Mouse (Mus musculus): Measurements from ENCODE around the gene Nufip2. TPM values are rescaled to one million over a fixed set of nuclear protein-coding genes. Genes with fewer than 3 reads are reported as not detected.

The Nufip2 gene
- polyA plus RNA-seq, 1 experiment from 2014 or later: 4.1 TPM

DNA sequence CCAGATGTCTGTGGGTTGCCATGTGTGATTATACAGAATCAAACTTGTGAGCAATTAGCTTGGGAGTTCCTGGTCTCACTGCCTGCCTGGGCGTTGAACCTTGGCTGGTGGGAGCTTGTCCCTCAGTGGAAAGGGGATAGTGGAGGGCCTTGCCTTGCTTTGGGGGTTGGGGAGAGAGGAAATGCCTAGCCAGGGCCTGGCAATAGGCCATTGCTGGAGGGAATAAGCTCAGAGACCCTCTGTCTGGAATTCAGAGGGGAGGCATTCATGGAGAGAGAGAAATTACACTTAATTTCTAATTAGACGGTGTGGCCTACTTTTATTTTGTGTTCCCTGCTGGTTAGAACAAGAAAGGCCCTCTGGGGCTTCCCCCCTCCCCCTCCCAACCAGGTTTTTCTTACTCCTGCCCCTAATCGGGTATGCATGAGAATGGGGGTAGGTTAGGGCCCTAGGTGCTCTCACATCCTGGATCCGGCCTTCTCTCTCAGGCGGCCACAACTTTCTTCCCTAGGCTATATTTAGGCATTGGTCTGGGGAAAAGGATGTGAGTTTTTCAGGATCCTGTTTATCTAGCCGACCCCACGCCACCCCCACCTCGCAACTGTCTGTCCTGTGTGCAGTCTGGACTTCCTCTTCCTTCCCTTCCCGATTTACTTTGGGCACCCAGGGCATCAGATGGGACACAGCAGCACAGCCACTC lies 89.9 kb downstream of the Nufip2 start:
- no peak for DNase-seq (ENCODE audit: low spot score)
- Histone ChIP-seq H3K27me3 (replicated peaks; ENCODE audit: insufficient read depth, low read length) (no peaks in the 10 kb centered on the region), H3K27ac (ENCODE audit: low read length) (peak overlapping the region; percentile 64), H3K4me3 (ENCODE audit: low read depth, low read length) (no peak overlapping the region), H3K4me1 (ENCODE audit: insufficient read depth, low read depth, low read length) (peaks cover 10% of the 10 kb centered on the region; the same call in 1 of the 2 replicates), H3K36me3 (ENCODE audit: insufficient read depth, low read length) (no peaks in the 10 kb centered on the region; the same call in 1 of the 2 replicates), H3K9me3 (ENCODE audit: low read length) (no peaks in the 10 kb centered on the region), H3K4me2 (replicated peaks; ENCODE audit: low read depth, low read length) (no peak overlapping the region), H3K9ac (replicated peaks; ENCODE audit: low read depth) (no peak overlapping the region)
- WGBS: 46% methylated on average over 9 of the region's 9 CpGs
- TF ChIP-seq CTCF (IDR thresholded peaks at IDR 0.05): no peak
- TF ChIP-seq EP300 (IDR thresholded peaks at IDR 0.05): peak; percentile 70
- ATAC-seq: peak; percentile 56; the same call in 1 of the 2 replicates

DNA sequence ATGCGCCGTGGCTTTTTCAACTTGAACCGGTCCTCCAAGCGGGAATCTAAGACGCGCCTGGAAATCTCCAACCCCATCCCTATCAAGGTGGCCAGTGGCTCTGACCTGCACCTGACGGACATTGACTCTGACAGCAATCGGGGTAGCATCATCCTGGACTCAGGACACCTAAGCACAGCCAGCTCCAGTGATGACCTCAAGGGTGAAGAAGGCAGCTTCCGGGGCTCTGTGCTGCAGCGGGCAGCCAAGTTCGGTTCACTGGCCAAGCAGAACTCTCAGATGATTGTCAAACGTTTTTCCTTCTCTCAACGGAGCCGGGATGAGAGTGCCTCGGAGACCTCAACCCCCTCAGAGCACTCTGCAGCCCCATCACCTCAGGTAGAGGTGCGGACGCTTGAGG lies 91.5 kb downstream of the Nufip2 start:
- no peak for ATAC-seq
- H3K4me1 ChIP-seq (ENCODE audit: insufficient read depth, low read depth, low read length): peaks cover 25% of the 10 kb centered on the region; the same call in 1 of the 2 replicates
- no peaks in the 10 kb centered on the region for H3K27me3 ChIP-seq (replicated peaks; ENCODE audit: insufficient read depth, low read length)
- 86% methylated on average over 17 of the region's 17 CpGs for WGBS
- no peaks in the 10 kb centered on the region; the same call in 1 of the 2 replicates for H3K36me3 ChIP-seq (ENCODE audit: insufficient read depth, low read length)
- H3K4me3 ChIP-seq (ENCODE audit: low read depth, low read length): no peak overlapping the region
- H3K9ac ChIP-seq (replicated peaks; ENCODE audit: low read depth): no peak overlapping the region
- H3K4me2 ChIP-seq (replicated peaks; ENCODE audit: low read depth, low read length): no peak overlapping the region
- no peaks in the 10 kb centered on the region for H3K9me3 ChIP-seq (ENCODE audit: low read length)
- TF ChIP-seq EP300 (IDR thresholded peaks at IDR 0.05): no peak
- TF ChIP-seq CTCF (IDR thresholded peaks at IDR 0.05): no peak
- DNase-seq (ENCODE audit: low spot score): no peak
- no peak overlapping the region for H3K27ac ChIP-seq (ENCODE audit: low read length)

DNA sequence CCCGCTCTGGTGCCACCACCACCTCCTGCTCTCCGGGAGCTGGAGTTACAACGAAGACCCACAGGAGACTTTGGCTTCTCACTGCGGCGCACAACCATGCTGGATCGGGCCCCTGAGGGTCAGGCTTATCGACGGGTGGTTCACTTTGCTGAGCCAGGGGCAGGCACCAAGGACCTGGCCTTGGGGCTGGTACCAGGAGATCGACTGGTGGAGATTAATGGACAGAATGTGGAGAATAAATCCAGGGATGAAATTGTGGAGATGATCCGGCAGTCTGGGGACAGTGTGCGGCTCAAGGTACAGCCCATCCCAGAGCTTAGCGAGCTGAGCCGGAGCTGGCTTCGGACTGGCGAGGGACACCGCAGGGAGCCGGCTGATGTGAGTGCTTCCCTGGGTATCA lies 92.0 kb downstream of the Nufip2 start:
- no peak overlapping the region for H3K27ac ChIP-seq (ENCODE audit: low read length)
- TF ChIP-seq EP300 (IDR thresholded peaks at IDR 0.05) (no peak), CTCF (IDR thresholded peaks at IDR 0.05) (no peak)
- H3K9ac ChIP-seq (replicated peaks; ENCODE audit: low read depth): no peak overlapping the region
- DNase-seq (ENCODE audit: low spot score): no peak
- no peaks in the 10 kb centered on the region for H3K9me3 ChIP-seq (ENCODE audit: low read length)
- no peak overlapping the region for H3K4me3 ChIP-seq (ENCODE audit: low read depth, low read length)
- no peaks in the 10 kb centered on the region for H3K27me3 ChIP-seq (replicated peaks; ENCODE audit: insufficient read depth, low read length)
- no peaks in the 10 kb centered on the region; the same call in 1 of the 2 replicates for H3K36me3 ChIP-seq (ENCODE audit: insufficient read depth, low read length)
- WGBS: 92% methylated on average over 17 of the region's 17 CpGs
- H3K4me2 ChIP-seq (replicated peaks; ENCODE audit: low read depth, low read length): no peak overlapping the region
- no peak for ATAC-seq
- H3K4me1 ChIP-seq (ENCODE audit: insufficient read depth, low read depth, low read length): peaks cover 26% of the 10 kb centered on the region; the same call in 1 of the 2 replicates

DNA sequence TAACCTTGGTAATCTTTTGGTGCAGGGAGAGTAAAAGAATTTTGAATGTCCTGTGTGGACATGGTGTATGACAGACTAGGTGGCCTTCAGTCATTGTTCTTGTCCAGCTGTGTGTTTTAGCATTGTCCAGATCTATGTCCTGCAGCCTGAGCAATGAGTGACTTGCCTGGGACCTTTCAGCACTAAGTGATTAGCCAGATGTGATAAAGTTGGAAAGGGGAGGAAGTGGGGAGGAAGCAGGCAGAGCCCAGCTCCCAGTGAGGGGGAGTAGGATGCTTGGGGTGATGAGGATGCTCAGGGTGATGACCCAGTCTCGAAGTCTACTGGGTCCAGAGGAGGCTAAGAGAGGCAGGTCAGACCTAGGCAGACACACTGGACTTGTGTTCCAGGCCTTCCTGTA lies 93.3 kb downstream of the Nufip2 start:
- H3K9me3 ChIP-seq (ENCODE audit: low read length): no peaks in the 10 kb centered on the region
- no peak for ATAC-seq
- no peak for DNase-seq (ENCODE audit: low spot score)
- H3K4me3 ChIP-seq (ENCODE audit: low read depth, low read length): no peak overlapping the region
- TF ChIP-seq CTCF (IDR thresholded peaks at IDR 0.05) (no peak), EP300 (IDR thresholded peaks at IDR 0.05) (no peak)
- no peaks in the 10 kb centered on the region; the same call in none of the 2 replicates for H3K36me3 ChIP-seq (ENCODE audit: insufficient read depth, low read length)
- peaks cover 29% of the 10 kb centered on the region; the same call in 1 of the 2 replicates for H3K4me1 ChIP-seq (ENCODE audit: insufficient read depth, low read depth, low read length)
- no peaks in the 10 kb centered on the region for H3K27me3 ChIP-seq (replicated peaks; ENCODE audit: insufficient read depth, low read length)
- no peak overlapping the region for H3K9ac ChIP-seq (replicated peaks; ENCODE audit: low read depth)
- H3K27ac ChIP-seq (ENCODE audit: low read length): no peak overlapping the region
- H3K4me2 ChIP-seq (replicated peaks; ENCODE audit: low read depth, low read length): no peak overlapping the region
- 42% methylated on average over 1 of the region's 1 CpGs for WGBS

DNA sequence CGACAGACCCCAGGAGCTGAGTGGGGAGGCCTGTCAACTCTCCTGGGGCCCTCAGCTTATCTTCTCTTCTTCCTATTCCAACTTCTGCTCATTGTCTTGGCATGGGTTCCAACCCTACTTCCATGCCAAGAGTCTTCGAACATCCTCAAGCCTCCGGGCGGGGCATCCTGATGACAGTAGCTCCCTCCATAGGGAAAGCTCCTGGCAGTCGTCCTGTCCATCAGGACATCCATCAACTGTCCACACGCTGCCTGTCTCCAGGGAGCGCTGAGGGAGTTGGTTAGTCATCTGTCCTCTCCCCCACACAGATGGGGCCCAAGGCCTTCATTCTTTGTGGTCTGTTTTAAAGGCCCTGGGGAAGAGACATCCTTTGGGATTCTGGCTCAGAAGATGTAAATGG lies 95.1 kb downstream of the Nufip2 start:
- no peak for ATAC-seq
- DNase-seq (ENCODE audit: low spot score): peak; percentile 54
- no peak overlapping the region for H3K4me3 ChIP-seq (ENCODE audit: low read depth, low read length)
- H3K36me3 ChIP-seq (ENCODE audit: insufficient read depth, low read length): no peaks in the 10 kb centered on the region; the same call in none of the 2 replicates
- no peaks in the 10 kb centered on the region for H3K27me3 ChIP-seq (replicated peaks; ENCODE audit: insufficient read depth, low read length)
- H3K4me2 ChIP-seq (replicated peaks; ENCODE audit: low read depth, low read length): no peak overlapping the region
- no peak overlapping the region for H3K9ac ChIP-seq (replicated peaks; ENCODE audit: low read depth)
- H3K9me3 ChIP-seq (ENCODE audit: low read length): no peaks in the 10 kb centered on the region
- TF ChIP-seq EP300 (IDR thresholded peaks at IDR 0.05) (no peak), CTCF (IDR thresholded peaks at IDR 0.05) (no peak)
- WGBS: 38% methylated on average over 7 of the region's 7 CpGs
- peak overlapping the region; percentile 43; the same call in 1 of the 2 replicates for H3K27ac ChIP-seq (ENCODE audit: low read length)
- peaks cover 42% of the 10 kb centered on the region for H3K4me1 ChIP-seq (ENCODE audit: insufficient read depth, low read depth, low read length)

DNA sequence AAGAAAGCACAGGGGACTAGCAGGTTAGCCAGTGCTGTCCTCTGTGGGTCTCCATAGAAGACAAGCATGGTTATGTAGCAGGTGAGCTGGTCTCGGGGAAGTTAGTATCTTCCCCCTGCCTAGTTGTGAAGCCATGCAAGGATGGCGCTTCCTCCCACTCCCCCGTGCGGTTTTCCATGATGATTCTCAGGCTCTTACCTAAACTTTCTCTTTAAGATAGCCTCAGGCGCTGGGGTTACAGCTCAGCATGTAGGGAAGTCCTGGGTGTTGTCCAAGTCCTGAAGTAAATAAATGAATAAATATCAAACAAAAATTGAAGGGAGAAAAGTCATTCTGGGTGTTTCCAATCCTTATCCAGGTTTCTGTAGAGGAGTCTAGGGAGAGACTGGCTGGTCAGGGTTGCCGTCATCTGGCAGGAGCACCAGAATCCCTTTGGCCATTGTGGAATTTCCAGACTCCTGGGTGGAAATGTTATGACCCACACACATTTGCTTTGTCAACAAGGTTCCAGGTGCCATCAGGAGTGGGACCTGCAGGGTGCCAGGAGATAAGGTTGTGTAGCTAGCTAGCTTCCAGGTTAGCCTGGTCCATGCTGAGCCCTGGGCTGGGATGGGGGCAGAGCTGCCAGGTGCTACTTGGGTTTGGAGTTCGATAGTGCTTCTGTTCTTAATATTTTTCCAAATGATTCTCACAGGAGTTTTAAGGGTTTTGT lies 96.3 kb downstream of the Nufip2 start:
- peaks cover 48% of the 10 kb centered on the region for H3K4me1 ChIP-seq (ENCODE audit: insufficient read depth, low read depth, low read length)
- no peak overlapping the region for H3K9ac ChIP-seq (replicated peaks; ENCODE audit: low read depth)
- no peak for TF ChIP-seq CTCF (IDR thresholded peaks at IDR 0.05)
- TF ChIP-seq EP300 (IDR thresholded peaks at IDR 0.05): no peak
- no peaks in the 10 kb centered on the region; the same call in none of the 2 replicates for H3K36me3 ChIP-seq (ENCODE audit: insufficient read depth, low read length)
- H3K4me2 ChIP-seq (replicated peaks; ENCODE audit: low read depth, low read length): no peak overlapping the region
- ATAC-seq (no peak), DNase-seq (ENCODE audit: low spot score) (no peak)
- no peaks in the 10 kb centered on the region for H3K27me3 ChIP-seq (replicated peaks; ENCODE audit: insufficient read depth, low read length)
- peak overlapping the region; percentile 43; the same call in 1 of the 2 replicates for H3K27ac ChIP-seq (ENCODE audit: low read length)
- H3K4me3 ChIP-seq (ENCODE audit: low read depth, low read length): no peak overlapping the region
- H3K9me3 ChIP-seq (ENCODE audit: low read length): no peaks in the 10 kb centered on the region
- WGBS: 76% methylated on average over 7 of the region's 7 CpGs
